Mouse (Mus musculus): ENCODE results near the gene Slc25a45. TPM values are rescaled to one million over a fixed set of nuclear protein-coding genes. Genes with fewer than 3 reads are reported as not detected.

The Slc25a45 gene
- polyA plus RNA-seq, 1 experiment from 2014 or later: 9.1 TPM

DNA sequence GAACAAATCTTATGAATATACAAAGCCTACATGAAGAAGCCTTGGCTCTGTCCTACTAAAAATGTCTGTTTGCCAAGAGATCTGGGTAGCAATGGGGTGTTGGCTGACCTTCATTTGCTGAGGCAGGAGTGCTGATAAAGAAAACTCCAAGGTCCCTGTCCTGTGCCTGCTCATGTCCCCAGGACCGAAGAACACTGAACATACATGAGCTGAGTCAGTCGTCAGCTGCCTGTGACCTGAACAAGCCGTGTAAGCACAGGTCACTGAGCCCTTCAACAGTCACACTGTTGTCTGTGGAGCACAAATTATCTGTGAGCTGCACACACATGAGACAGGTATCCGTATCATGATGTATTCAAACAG lies 45.7 kb upstream of the Slc25a45 start:
- Histone ChIP-seq H3K4me2 (ENCODE audit: low read depth, low read length) (no peak overlapping the region), H3K9ac (replicated peaks) (no peak overlapping the region), H3K27me3 (ENCODE audit: insufficient read depth, low read length) (no peaks in the 10 kb centered on the region), H3K27ac (ENCODE audit: low read depth) (peak overlapping the region; percentile 85), H3K36me3 (replicated peaks; ENCODE audit: insufficient read depth, low read length) (peaks cover 7% of the 10 kb centered on the region), H3K4me3 (ENCODE audit: low read depth, low read length) (no peak overlapping the region), H3K9me3 (ENCODE audit: low read length) (no peaks in the 10 kb centered on the region), H3K4me1 (ENCODE audit: insufficient read depth) (peaks cover 23% of the 10 kb centered on the region)
- DNase-seq (no peak), ATAC-seq (no peak)
- 71% methylated on average over 4 of the region's 4 CpGs for WGBS (ENCODE audit: insufficient replicate concordance)
- TF ChIP-seq EP300 (IDR thresholded peaks at IDR 0.05; ENCODE audit: low read depth) (no peak), CTCF (IDR thresholded peaks at IDR 0.05; ENCODE audit: low read depth) (no peak)

DNA sequence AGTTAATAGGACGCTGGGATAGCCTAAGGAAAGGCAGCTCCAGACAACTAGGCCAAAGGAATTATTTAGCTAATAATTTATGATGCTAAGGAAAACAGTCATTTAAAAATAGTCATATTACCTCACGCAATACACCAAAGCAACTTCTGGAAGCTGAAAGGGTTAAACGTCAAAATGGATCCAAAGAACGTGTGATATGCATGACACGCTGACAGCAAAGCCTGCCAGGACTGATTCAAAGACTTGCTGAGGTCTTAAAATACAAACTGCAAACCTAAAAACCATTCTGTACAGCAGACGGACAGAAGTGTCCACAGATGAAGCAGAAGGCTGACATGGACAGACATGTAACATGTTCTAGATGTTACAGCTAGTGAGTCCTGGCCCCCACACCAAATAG lies 45.3 kb upstream of the Slc25a45 start:
- Histone ChIP-seq H3K27me3 (ENCODE audit: insufficient read depth, low read length) (no peaks in the 10 kb centered on the region), H3K4me2 (ENCODE audit: low read depth, low read length) (no peak overlapping the region), H3K27ac (ENCODE audit: low read depth) (peak overlapping the region; percentile 85), H3K4me1 (ENCODE audit: insufficient read depth) (peaks cover 20% of the 10 kb centered on the region), H3K4me3 (ENCODE audit: low read depth, low read length) (no peak overlapping the region), H3K36me3 (replicated peaks; ENCODE audit: insufficient read depth, low read length) (peaks cover 3% of the 10 kb centered on the region), H3K9ac (replicated peaks) (no peak overlapping the region), H3K9me3 (ENCODE audit: low read length) (no peaks in the 10 kb centered on the region)
- ATAC-seq (no peak), DNase-seq (no peak)
- WGBS (ENCODE audit: insufficient replicate concordance): 67% methylated on average over 6 of the region's 6 CpGs
- no peak for TF ChIP-seq EP300 (IDR thresholded peaks at IDR 0.05; ENCODE audit: low read depth)
- no peak for TF ChIP-seq CTCF (IDR thresholded peaks at IDR 0.05; ENCODE audit: low read depth)

DNA sequence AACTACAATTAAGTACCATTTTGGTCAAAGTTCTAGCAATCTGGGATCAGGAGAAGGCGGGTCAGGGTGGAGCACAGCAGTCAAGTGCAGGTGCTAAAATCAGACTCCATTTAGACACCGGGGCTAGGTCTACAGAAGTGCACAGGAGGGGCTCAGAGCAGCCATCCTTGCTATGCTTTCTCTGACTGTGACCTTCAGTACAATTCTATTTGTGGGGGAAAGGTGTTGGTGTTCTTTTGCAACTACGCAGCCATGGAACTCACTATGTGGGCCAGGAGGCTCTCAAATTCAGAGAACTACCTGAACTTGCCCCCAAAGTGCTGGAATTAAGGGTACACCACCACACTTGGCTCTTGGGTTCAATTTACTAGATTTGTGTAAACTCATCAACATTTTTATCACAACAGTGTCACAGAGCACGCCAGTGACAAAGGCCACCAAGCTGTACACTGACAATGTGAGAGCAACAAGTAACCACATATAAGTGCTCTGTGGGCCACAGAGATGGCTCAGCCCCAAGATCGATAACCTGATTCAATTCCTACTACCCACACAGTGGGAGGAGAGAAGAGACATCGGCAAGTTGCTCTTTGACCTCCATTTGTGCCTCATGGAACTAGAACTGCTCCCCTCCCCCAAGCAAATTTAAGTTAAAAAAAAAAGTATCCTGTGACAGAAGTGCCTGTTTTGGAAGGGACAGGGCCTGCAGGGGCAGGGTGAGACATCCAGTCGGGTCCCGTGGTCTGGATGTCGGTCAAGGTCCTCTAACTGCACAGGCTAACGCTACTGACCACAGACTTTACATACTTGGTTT lies 44.1 kb upstream of the Slc25a45 start:
- no peak overlapping the region for H3K4me3 ChIP-seq (ENCODE audit: low read depth, low read length)
- TF ChIP-seq CTCF (IDR thresholded peaks at IDR 0.05; ENCODE audit: low read depth) (no peak), EP300 (IDR thresholded peaks at IDR 0.05; ENCODE audit: low read depth) (peak; percentile 67)
- no peaks in the 10 kb centered on the region for H3K27me3 ChIP-seq (ENCODE audit: insufficient read depth, low read length)
- no peaks in the 10 kb centered on the region for H3K9me3 ChIP-seq (ENCODE audit: low read length)
- no peaks in the 10 kb centered on the region; the same call in none of the 2 replicates for H3K36me3 ChIP-seq (replicated peaks; ENCODE audit: insufficient read depth, low read length)
- H3K4me1 ChIP-seq (ENCODE audit: insufficient read depth): peaks cover 18% of the 10 kb centered on the region; the same call in 1 of the 2 replicates
- H3K27ac ChIP-seq (ENCODE audit: low read depth): peak overlapping the region; percentile 85
- H3K4me2 ChIP-seq (ENCODE audit: low read depth, low read length): no peak overlapping the region
- no peak overlapping the region for H3K9ac ChIP-seq (replicated peaks)
- 71% methylated on average over 10 of the region's 10 CpGs for WGBS (ENCODE audit: insufficient replicate concordance)
- peak; percentile 75 for DNase-seq
- peak; percentile 90 for ATAC-seq

DNA sequence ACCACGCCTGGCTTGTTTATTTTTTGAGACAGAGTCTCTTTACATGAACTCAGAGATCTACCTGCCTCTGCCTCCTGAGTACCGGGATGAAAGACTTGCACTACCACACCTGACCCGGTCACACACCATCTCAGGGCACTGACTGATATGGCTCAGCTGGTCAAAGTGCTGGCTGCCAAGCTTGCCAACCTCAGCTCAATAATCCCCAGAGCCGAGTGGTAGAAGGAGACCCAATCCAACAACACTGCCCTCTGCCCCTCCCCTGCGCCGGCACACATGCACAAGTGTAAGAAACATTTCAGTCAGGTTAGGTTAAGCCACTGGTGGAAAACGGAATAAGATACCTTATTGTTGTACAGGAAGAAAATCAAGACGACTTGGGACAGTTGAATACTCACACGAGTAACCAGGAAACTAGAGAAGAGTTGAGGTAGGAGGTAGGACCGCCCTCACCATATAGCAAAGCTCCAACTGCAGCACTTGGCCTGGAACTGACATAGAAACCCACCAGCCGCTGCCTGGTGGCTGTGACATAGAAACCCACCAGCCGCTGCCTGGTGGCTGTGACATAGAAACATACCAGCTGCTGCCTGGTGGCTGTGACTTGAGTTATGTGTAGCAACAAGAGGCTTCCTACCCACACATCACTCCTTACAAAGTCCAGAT lies 43.2 kb upstream of the Slc25a45 start:
- no peak for DNase-seq
- H3K27me3 ChIP-seq (ENCODE audit: insufficient read depth, low read length): no peaks in the 10 kb centered on the region
- TF ChIP-seq CTCF (IDR thresholded peaks at IDR 0.05; ENCODE audit: low read depth): no peak
- TF ChIP-seq EP300 (IDR thresholded peaks at IDR 0.05; ENCODE audit: low read depth): no peak
- H3K4me1 ChIP-seq (ENCODE audit: insufficient read depth): peaks cover 15% of the 10 kb centered on the region; the same call in 1 of the 2 replicates
- WGBS (ENCODE audit: insufficient replicate concordance): 77% methylated on average over 12 of the region's 12 CpGs
- H3K4me2 ChIP-seq (ENCODE audit: low read depth, low read length): no peak overlapping the region
- peak overlapping the region; percentile 85 for H3K27ac ChIP-seq (ENCODE audit: low read depth)
- no peaks in the 10 kb centered on the region; the same call in 1 of the 2 replicates for H3K36me3 ChIP-seq (replicated peaks; ENCODE audit: insufficient read depth, low read length)
- ATAC-seq: no peak
- H3K4me3 ChIP-seq (ENCODE audit: low read depth, low read length): no peak overlapping the region
- H3K9me3 ChIP-seq (ENCODE audit: low read length): no peaks in the 10 kb centered on the region
- no peak overlapping the region for H3K9ac ChIP-seq (replicated peaks)

DNA sequence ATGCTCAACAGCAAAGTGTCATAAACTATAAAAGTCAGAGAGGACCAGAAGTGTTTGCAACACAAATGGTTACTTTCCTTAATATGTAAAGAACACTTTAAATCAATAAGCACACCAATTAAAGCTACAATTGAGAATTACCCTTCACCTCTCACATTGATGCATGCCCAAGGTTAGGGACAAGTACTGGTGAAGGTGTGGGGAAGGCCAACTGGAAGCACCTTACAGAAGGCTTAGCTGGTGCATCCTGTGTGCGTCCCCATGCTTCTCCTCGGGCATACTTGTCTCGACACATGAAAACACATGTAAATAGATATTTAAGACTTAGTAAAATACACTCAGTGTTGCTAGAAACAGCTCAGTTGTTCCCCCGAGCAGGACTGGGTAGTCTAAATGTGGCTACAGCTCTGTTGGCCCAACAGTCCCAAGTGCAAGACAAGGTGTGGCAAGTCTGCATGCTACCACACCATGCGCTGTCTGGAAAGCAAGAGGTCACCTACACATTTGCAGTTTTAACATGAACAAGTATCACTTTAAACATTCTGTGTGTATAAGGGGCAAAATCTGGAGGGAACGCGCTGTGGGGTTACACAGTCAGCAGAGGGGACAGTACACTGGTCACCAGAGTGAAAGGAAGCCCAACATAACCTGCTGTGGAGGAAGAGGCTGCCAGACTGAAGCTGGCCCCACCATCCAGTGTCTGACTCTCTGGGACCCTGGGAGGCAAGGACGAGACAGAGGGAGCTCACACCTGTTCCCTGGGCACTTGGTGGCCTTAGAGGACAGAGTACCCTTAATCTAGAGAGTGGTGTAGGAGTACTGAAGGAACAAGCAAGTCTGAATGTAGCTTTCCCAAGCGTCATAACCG lies 42.3 kb upstream of the Slc25a45 start:
- ATAC-seq (no peak), DNase-seq (no peak)
- Histone ChIP-seq H3K27me3 (ENCODE audit: insufficient read depth, low read length) (no peaks in the 10 kb centered on the region), H3K4me2 (ENCODE audit: low read depth, low read length) (no peak overlapping the region), H3K9ac (replicated peaks) (no peak overlapping the region), H3K4me1 (ENCODE audit: insufficient read depth) (peaks cover 22% of the 10 kb centered on the region), H3K9me3 (ENCODE audit: low read length) (no peaks in the 10 kb centered on the region), H3K36me3 (replicated peaks; ENCODE audit: insufficient read depth, low read length) (no peaks in the 10 kb centered on the region), H3K4me3 (ENCODE audit: low read depth, low read length) (no peak overlapping the region), H3K27ac (ENCODE audit: low read depth) (peak overlapping the region; percentile 12; the same call in 1 of the 2 replicates)
- WGBS (ENCODE audit: insufficient replicate concordance): 86% methylated on average over 10 of the region's 10 CpGs
- TF ChIP-seq CTCF (IDR thresholded peaks at IDR 0.05; ENCODE audit: low read depth) (no peak), EP300 (IDR thresholded peaks at IDR 0.05; ENCODE audit: low read depth) (no peak)

Data from liver, postnatal 0 days (tissue).